Comparison of ENCODE assay signal across 16 mouse cellular contexts in the genomic region with DNA sequence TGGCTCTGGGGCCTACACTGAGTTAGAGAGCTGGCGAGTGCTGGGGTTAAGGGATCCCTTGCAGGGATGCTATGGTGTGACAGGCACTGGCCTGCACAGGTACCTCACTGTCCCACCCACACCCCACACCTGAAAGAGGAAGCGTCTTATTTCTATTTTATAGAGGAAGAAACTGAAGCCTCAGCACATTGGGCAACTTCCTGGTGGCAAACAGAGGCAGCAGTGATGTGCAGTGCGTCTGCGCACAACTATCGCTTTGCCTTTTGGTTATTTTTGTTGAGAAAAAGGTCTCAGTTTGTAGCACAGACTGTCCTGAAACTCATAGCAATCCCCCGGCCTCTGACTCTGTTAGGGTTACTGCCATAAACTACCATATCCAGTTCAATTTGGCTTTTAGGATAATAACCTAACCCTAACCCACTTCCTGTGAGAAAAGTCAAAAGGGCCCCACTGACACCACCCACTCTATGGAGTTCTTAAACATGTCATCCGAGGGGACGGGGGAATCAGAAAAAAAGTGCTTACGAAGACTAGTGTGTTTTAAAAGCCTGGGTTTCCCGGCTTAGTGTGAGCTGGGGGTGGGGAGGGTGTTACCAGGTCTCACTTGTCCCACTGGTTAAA.
DNase-seq lines count a peak whose midpoint lies in the region; ATAC-seq lines count a peak whose summit lies in the region.
"Had no signal": no experiment of that assay in that cellular context is flagged by ENCODE, and none has a peak within 500 bp of the region (broad histone marks: within the 10 kb centered on the region; RNA-seq: fewer than 3 reads in every experiment).

No protein-coding gene starts in this region.

- H3K36me3 ChIP-seq in forebrain, embryonic 13.5 days (ENCODE audit: poor library complexity, severe bottlenecking): no peaks in the 10 kb centered on the region
- H3K36me3 ChIP-seq in forebrain, embryonic 14.5 days (ENCODE audit: control insufficient read depth, insufficient read depth, low read length): no peaks in the 10 kb centered on the region
- H3K36me3 ChIP-seq: kidney, embryonic 15.5 days; limb, embryonic 10.5 days; liver, embryonic 13.5 days; midbrain, embryonic 12.5 days had no signal

- no peak overlapping the region for H3K9ac ChIP-seq in forebrain, embryonic 13.5 days
- H3K9ac ChIP-seq in forebrain, embryonic 14.5 days (ENCODE audit: low read length): no peak overlapping the region
- H3K9ac ChIP-seq: kidney, embryonic 15.5 days; liver, embryonic 13.5 days; midbrain, embryonic 12.5 days had no signal

- H3K4me2 ChIP-seq in forebrain, embryonic 13.5 days: no peak overlapping the region
- H3K4me2 ChIP-seq in forebrain, embryonic 14.5 days (ENCODE audit: low read length): no peak overlapping the region
- H3K4me2 ChIP-seq: kidney, embryonic 15.5 days; liver, embryonic 13.5 days; midbrain, embryonic 12.5 days had no signal

- no peaks in the 10 kb centered on the region for H3K9me3 ChIP-seq in forebrain, embryonic 13.5 days (replicated peaks)
- no peaks in the 10 kb centered on the region for H3K9me3 ChIP-seq in forebrain, embryonic 14.5 days (replicated peaks; ENCODE audit: control insufficient read depth, low read length)
- H3K9me3 ChIP-seq: kidney, embryonic 15.5 days; limb, embryonic 10.5 days; liver, embryonic 13.5 days; midbrain, embryonic 12.5 days had no signal

- H3K27ac ChIP-seq in forebrain, embryonic 13.5 days: no peak overlapping the region
- H3K27ac ChIP-seq in forebrain, embryonic 14.5 days (ENCODE audit: low read depth, low read length): no peak overlapping the region
- H3K27ac ChIP-seq: gastrocnemius, adult 2 months; kidney, embryonic 15.5 days; limb, embryonic 10.5 days; liver, embryonic 13.5 days; midbrain, embryonic 12.5 days; stomach, postnatal 0 days had no signal

- H3K4me1 ChIP-seq in forebrain, embryonic 13.5 days: peaks cover 32% of the 10 kb centered on the region
- peaks cover 22% of the 10 kb centered on the region for H3K4me1 ChIP-seq in forebrain, embryonic 14.5 days (ENCODE audit: control insufficient read depth, insufficient read depth, low read length)

- DNase-seq in CD4-positive helper T cell, adult 2 months (ENCODE audit: low read depth, low spot score): peak; percentile 85
- DNase-seq in T-cell, adult 2 months (ENCODE audit: low spot score): peak; percentile 72
- peak; percentile 29 to 30 for DNase-seq in thymus, postnatal 10 days (ENCODE audit: low spot score in 2 of 2)
- DNase-seq in forebrain, embryonic 14.5 days (ENCODE audit: low spot score): no peak
- no peak for DNase-seq in adrenal gland, postnatal 10 days
- DNase-seq: adrenal gland, adult 2 months; cerebellum, adult 9-10 months; gastrocnemius, adult 2 months; liver, embryonic 13.5 days had no signal

- peak; percentile 66 for ATAC-seq in megakaryocyte progenitor cell, adult 5-6 weeks (replicated peaks; ENCODE audit: poor library complexity)
- ATAC-seq in forebrain, embryonic 13.5 days: no peak
- no peak for ATAC-seq in forebrain, embryonic 14.5 days
- ATAC-seq: forebrain, embryonic 16.5 days had no signal

- 92% methylated on average over 10 of the region's 10 CpGs for WGBS in forebrain, embryonic 13.5 days
- 93% methylated on average over 10 of the region's 10 CpGs for WGBS in forebrain, embryonic 14.5 days

- H3K4me3 ChIP-seq in forebrain, embryonic 13.5 days: no peak overlapping the region
- no peak overlapping the region for H3K4me3 ChIP-seq in forebrain, embryonic 14.5 days (ENCODE audit: low read depth, low read length)
- H3K4me3 ChIP-seq: gastrocnemius, adult 2 months; kidney, embryonic 15.5 days; limb, embryonic 10.5 days; liver, embryonic 13.5 days; midbrain, embryonic 12.5 days had no signal

- H3K27me3 ChIP-seq in forebrain, embryonic 13.5 days: no peaks in the 10 kb centered on the region
- H3K27me3 ChIP-seq in forebrain, embryonic 14.5 days (replicated peaks; ENCODE audit: control insufficient read depth, insufficient read depth, low read length): no peaks in the 10 kb centered on the region

Comparison
In these comparisons a context has a peak if more than half of its experiments do, and no peak if none do; other contexts are left out.
1. DNase-seq: peak in CD4-positive helper T cell, adult 2 months (single experiment), T-cell, adult 2 months (single experiment) and thymus, postnatal 10 days (2 of 2); none in forebrain, embryonic 14.5 days (single experiment) and adrenal gland, postnatal 10 days (single experiment).